Mouse (Mus musculus) layer of hippocampus, adult 9-10 months (tissue): ENCODE results near the gene Skap1.
A peak's percentile ranks its signal among the peaks of the same experiment; 100 is the strongest.

Experiments used
- DNase-seq: peaks from one replicate; pipeline ENCODE4 v3.0.0; 2022; ENCODE audit warnings: low spot score

Skap1 gene

DNA sequence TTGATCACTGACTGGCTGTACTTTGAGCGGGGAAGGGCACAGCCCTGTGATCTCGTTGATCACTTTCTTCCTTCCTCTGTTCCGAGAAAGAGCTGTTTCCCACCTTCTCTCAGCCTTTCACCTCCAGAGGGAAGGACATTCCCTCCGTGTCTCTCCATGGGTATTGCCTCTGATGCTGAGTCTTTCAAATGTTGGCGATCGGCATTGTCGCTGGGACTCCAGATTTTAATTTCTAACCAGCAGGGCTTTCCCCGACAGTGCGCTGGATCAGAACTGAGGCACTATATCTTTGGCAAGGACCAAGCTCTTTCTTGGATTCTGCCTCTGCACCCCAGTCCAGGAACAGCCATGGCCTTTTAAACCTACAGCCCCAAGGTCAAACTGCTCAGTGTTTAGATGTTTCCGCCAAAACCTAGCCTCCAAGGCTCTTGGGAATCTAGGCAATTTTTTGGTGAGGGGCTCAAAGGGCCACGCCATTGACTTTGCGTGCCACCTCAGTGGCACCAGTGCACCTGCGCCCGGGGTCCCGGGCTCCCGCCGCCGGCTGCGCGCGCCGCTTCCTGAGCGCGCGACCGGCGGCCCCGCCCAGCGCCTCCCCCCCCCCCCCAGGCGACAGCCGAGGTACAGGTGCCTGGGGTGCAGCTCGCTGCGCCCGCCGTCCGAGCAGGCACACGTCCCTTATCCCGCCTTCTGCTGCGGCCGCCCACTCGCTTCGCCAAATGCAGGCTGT, at the start of gene Skap1:
Gene Skap1, plus strand, starts transcription at position 608 of the 730 bp plus-strand sequence.
- DNase-seq, result no peak

DNA sequence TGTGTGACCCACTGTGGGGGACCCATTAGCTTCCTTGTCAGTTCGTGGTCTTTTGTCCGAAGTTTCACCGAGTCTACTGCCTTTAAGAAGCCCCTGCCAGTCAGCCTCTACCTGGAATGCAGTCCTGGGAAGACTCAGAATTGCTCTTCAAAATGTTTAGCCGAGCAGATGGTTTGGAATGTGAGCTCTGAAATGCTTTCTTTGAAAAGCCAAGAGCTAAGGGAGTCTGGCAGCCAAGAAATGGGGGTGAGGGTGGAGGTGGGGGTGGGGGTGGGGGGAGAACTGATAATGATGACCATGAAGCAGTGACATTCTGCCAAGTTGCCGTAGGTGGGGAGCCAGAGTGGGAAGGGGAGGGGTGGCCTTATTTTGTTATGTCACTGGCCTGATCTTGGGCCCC, 43.3 kb upstream of the Skap1 start:
- DNase-seq, result no peak

DNA sequence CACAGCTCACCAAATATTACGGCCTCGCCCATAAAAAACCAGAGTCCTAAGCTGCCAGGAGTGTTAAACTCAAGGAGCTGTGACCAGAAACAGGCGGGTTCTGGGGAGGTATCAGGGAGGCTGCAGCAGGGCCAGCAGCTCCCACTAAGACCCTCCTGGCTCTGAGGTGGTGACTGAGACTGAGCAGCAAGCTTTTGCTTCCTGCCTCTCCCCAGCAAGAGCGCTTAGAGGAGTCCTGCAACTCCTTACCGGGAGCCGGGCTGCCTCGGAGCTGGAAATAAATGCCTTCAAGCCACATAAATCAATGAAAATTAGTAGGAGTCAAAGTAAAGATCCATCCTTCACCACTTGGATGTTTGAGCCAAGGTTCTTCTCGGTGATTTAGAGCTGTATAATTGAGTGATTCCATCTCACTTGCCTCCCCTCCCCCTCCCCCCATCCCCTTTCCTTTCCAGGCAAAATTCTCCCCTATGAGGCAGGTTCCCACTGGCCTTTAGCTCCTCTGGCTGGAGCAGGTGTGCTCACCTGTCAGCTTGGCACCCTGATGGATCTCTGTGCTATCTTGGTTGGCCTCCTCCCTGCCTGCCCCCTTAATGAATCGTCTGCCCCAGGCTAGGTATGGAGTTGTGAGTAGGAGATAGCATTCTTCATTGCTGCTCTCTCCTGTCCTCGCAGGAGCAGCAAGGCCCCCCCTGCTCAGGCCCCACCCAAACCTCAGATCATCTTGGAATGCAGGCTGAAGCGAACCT, 42.7 kb upstream of the Skap1 start:
- no peak for DNase-seq

- DNase-seq, result no peak
Observed at GRCm38 (mm10) chr11:96425193-96425592, 39.2 kb upstream of the Skap1 start.

DNA sequence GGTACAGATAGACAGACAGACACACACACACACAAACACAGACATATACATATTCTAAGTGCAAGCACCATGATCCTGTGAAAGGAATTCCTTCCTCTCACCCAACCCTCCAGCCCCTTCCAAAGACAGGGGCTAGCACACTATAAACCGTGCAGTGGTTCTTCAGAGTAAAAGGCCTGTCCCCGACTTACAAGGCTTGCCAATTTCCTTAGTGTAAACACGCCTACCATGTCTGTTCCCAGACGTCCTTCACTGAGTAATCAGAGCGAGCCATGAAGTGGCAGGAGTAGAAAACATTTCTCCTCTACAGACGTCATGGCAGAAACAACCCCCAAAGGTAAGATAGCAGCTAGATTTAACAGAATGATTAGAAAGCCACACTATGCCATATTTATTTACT, 38.2 kb upstream of the Skap1 start:
- DNase-seq, result no peak

DNA sequence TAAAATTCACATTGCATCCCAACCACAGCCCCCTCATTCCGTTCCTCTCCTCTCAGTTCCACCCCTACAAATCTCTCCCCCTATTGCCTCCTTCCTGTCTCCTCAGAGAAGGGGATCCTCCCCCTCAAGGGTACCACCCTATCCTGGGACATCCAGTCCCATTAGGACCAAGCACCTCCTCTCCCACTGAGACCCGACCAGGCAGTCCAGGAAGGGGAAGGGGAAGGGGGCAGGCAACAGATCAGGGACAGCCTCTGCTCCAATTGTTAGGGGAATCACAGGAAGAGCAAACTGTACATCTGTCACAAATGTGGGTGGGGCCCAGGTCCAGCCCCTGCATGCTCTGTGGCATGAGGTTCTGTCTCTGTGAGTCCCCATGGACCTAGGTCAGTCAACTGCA, 37.6 kb upstream of the Skap1 start:
- DNase-seq, result no peak

- DNase-seq, result no peak
Observed at GRCm38 (mm10) chr11:96429062-96429461, 35.3 kb upstream of the Skap1 start.

GRCm38 (mm10) chr11:96429891-96430290, 34.5 kb upstream of the Skap1 start:
- DNase-seq, result no peak

- DNase-seq, result no peak
Observed at GRCm38 (mm10) chr11:96431871-96432270, 32.5 kb upstream of the Skap1 start.

DNA sequence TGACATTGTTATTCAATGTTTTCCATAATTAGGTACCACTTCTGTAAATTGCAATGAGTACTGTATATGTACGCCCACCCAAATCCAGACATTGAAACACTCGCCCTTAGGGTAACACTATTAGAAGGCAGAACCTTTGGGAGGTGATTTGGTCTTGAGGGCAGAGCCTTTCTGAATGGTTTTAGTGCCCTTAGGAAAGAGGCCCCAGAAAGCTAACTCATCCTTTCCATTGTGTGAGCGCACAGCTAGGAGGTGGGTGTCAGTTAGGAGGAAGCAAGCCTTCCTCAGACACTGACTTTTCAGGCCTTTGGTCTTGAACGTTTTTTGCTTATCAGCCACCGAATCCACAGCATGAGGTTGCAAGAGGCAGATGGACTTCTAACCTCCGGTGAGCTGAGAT, 29.5 kb upstream of the Skap1 start:
- no peak for DNase-seq

DNA sequence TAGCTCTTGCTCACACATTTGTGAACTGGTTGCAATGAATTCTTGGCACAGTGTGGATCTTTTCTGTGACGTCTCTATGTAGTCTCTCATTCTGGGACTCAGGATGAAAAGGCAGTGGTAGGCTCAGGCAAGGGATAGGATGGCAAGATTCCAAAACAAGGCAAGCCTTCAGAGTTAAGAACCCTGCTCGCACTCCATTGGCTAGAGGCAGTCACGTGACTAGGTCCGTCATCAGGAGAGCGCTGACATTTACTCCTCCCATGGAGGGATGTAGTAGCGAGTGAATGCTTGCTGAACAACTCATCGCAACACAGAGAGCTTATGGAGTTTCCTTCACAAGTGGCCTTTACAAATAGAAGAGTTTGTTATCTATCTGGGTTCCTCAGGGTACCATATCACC, 27.9 kb upstream of the Skap1 start:
- DNase-seq, result no peak

DNA sequence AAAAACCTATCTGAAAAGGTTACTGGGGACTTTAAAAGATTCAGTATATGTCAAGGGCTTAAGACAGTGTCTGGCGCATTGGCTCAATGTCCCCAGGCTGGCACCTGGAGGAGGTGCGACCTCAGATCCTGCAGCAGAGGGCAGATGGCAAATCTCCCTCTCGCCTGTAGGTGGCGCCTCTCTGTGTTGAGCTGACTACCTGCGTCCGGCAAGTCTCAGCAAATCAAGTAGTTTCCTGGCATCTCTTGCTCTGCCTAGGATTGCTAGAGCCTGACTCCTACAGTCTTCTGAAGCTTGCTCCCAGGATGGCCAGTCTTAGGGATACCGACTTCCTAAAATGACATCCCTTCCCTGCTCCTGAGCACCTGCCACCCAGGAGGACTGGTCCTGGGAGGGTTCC, 25.6 kb upstream of the Skap1 start:
- DNase-seq, result peak; percentile 16

DNA sequence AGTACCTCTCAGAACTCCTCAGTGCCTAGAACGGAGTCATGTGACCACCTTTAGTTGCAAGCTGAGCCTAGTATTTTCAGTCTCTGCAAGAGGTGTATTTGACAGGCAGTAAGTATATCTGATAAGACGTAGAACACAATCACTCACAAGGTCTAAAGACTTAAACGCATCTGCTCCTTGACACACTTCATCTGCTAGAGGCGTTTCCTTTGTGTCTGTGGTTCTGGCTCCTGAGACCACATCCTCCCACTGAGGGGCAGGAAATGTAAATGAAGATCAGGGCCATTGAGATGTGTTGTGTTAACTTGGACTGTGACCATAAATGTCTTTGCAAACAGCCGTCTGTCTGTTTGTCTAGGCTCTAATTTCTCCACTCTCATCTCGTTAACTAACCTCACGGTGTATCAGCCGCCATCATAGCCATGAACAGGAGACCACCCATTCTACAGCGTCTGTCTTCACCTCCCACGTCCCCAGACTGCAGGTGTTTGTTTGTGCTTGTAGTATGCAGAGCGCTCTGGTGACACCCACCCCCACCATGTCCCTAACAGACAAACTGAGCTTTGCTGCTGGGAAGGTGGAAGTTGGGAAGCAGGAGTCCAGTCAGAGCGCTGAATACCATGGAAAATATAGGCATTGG, 22.7 kb upstream of the Skap1 start:
- DNase-seq, result no peak

- DNase-seq, result no peak
Observed at GRCm38 (mm10) chr11:96442468-96442867, 21.9 kb upstream of the Skap1 start.

GRCm38 (mm10) chr11:96447931-96448330, 16.5 kb upstream of the Skap1 start:
- no peak for DNase-seq

- DNase-seq, result no peak
Observed at GRCm38 (mm10) chr11:96455111-96455510, 9.3 kb upstream of the Skap1 start.

GRCm38 (mm10) chr11:96455699-96456326, 8.6 kb upstream of the Skap1 start:
- DNase-seq, result no peak

DNA sequence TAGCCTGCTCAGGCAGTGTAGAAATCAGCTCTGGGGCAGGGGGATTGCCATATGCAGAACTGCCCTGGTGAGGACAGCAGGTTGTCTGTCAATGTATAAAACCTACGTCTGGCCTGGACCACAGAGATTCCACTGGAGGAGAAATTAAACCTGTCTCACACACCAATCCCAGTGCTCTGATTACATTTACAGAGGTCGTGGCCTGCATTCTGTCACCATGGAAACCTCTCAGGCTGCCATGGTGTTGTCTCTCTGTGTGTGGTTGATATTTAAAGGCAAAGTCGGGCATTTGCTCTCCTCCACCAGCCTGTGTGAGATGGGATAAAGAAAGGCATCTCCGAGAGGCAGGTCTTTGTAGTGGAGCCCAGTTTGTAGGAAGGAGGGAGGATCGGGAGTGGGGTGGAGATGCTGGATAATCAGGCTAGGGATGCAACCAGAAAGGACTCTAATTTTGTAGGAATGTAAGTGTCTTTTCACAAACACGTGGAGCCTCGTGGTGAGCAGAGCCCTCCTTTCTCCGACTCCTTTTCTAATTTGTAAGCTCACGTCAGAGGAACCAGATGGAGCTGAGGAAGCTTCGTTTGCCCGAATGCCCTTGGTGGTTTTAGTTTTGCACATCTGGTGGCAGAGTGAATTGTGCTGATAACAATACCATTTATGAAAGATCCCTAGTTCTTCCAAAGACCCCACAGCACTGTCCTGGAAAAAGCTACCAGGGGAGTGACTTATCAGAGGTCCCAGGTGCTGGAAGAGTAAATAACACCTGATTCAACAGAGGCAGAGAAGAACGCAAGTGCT, 7.7 kb upstream of the Skap1 start:
- DNase-seq, result no peak

DNA sequence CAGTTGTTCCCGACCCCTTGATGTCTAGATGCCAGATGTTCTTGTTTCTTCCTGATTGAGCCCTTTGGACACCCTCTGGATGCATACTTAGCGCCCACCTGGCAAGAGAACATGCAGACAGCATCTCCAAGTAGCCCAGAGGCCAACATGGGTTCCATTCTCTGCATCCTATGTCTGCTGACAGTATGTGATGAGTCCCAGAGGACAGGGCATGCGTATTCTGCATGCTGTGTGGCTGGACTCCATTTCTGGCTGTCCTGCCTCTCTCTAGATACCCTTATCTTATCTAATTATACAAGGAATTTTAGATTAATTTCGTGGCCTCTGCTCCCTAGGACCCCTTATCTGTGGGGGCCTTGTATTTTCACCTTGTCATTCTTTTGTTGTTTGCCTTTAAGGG, 2.6 kb upstream of the Skap1 start:
- DNase-seq, result no peak

DNA sequence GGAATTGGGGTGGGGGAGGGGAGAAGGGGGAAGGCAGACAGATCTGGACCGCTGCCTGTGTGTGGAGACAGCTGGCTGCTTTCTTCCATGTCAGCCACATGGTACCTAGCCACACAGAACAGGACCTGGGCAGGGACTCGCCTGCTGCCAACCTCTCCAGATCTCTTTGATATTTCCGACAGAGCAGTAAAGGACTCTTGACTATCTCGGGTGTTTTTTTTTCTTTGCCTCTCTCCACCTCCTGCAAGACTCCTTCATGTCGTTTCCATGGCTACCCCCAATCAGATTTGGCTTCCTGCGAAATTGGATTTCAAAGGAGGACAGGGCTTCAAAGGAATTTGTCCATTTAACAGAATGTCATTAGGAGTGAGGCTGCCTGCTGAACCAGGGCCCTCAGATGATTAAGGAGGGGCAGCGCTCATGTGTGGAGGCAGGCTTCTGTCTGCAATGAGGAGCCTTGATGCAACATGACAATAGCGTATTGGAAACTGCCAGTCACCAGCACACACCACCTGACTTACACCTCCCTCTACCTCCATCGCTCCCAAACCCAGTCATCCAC, 2.1 kb upstream of the Skap1 start:
- DNase-seq, result no peak

DNA sequence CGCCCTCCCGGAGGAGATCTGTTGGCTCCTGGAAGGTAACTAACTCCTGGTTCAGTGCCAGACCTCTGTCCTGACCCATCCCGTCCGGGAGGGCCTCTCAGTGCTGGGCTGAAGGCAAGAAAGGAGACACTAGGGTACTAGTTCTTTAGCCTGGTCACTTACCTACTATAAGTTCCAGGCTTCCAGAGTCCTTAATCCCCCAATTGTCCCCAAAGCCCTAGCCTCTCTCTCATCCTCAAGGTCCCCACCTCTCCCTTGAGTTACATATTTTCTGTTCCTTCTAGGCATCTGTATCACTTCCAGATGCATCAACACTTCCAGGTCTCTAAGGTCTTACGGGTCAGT, 295 bp downstream of the Skap1 start:
- no peak for DNase-seq
